In the genomic region with DNA sequence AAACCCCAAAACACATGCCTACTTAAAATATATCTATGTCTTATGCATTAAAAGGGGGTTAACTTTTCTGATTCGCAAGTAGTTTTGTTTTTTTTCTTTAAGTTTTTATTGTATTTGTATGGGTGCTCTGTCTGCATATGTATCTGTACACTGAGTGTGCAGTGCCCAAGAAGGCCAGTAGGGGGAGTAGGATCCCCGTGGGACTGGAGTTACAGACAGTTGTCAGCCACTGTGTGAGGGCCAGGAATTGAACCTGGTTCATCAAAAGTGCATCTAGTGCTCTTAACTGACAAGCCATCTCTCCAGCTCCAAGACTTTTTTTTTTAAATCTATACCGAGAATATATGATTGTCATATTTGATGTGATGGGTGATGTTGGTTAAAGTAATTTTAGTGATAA, we compare ENCODE assay signal across 8 mouse cellular contexts. TPM values are rescaled to one million over a fixed set of nuclear protein-coding genes. Genes with fewer than 3 reads are reported as not detected.
DNase-seq lines count a peak whose midpoint lies in the region; ATAC-seq and TF ChIP-seq lines count a peak whose summit lies in the region.

No protein-coding gene starts in this region.

- H3K27me3 ChIP-seq in hindbrain, embryonic 16.5 days (replicated peaks; ENCODE audit: control insufficient read depth, insufficient read depth, low read length): no peaks in the 10 kb centered on the region

- peak overlapping the region; percentile 93 for H3K4me3 ChIP-seq in gastrocnemius, adult 2 months
- no peak overlapping the region for H3K4me3 ChIP-seq in hindbrain, embryonic 16.5 days (ENCODE audit: low read length)
- peak overlapping the region; percentile 98; the same call in 1 of the 2 replicates for H3K4me3 ChIP-seq in macrophage (ENCODE audit: inconsistent target)

- no peak for TF ChIP-seq POLR2A in brain, embryonic 14.5 days (IDR thresholded peaks at IDR 0.05; ENCODE audit: borderline replicate concordance, extremely low read depth, insufficient read depth, insufficient read length, poor library complexity, severe bottlenecking)

- no peak overlapping the region for H3K9ac ChIP-seq in hindbrain, embryonic 16.5 days (ENCODE audit: low read depth, low read length)

- peaks cover 61% of the 10 kb centered on the region for H3K79me2 ChIP-seq in macrophage (ENCODE audit: inconsistent target)

- H3K4me1 ChIP-seq in hindbrain, embryonic 16.5 days (ENCODE audit: control insufficient read depth, insufficient read depth, low read depth, low read length): peaks cover 9% of the 10 kb centered on the region

- H3K9me3 ChIP-seq in hindbrain, embryonic 16.5 days (ENCODE audit: control insufficient read depth, low read length): no peaks in the 10 kb centered on the region

- intact Hi-C loops in gastrocnemius, adult 2 months (cut with DNase I): loop anchor here (5.0 kb wide), 1 partner anchor 62 kb away; no protein-coding TSS in a partner anchor
- intact Hi-C loops in gastrocnemius, postnatal 36 days (cut with DNase I): no loop called here

- 76% methylated on average over 3 of the region's 3 CpGs for WGBS in hindbrain, embryonic 16.5 days
- WGBS in macrophage (ENCODE audit: missing documents): 79% methylated on average over 3 of the region's 3 CpGs

- ATAC-seq in hindbrain, embryonic 16.5 days: no peak

- DNase-seq in gastrocnemius, adult 2 months: no peak
- no peak for DNase-seq in gastrocnemius, postnatal 36 days
- DNase-seq in A20 (ENCODE audit: low read depth, low spot score): peak; percentile 69
- DNase-seq in brain, embryonic 14.5 days (ENCODE audit: low read depth): no peak
- peak; percentile 68 for DNase-seq in thymus, postnatal 4 days
- DNase-seq in frontal cortex, adult 2 months (ENCODE audit: extremely low spot score in 1 of 2, low spot score in 1 of 2): no peak

- TF ChIP-seq CTCF in gastrocnemius, adult 2 months (IDR thresholded peaks at IDR 0.05): peak; percentile 46
- peak; percentile 43; the same call in 1 of the 2 replicates for TF ChIP-seq CTCF in brain, embryonic 14.5 days (IDR thresholded peaks at IDR 0.05; ENCODE audit: borderline replicate concordance, extremely low read depth, insufficient read depth, insufficient read length)

- H3K36me3 ChIP-seq in hindbrain, embryonic 16.5 days (ENCODE audit: control insufficient read depth, insufficient read depth, low read length): no peaks in the 10 kb centered on the region
- H3K36me3 ChIP-seq in macrophage (ENCODE audit: inconsistent target): 0 out of 2 replicates have a peak, but pooled peaks cover 4% of the 10 kb centered on the region

- H3K4me2 ChIP-seq in hindbrain, embryonic 16.5 days (ENCODE audit: low read length): peak overlapping the region; percentile 88

- H3K27ac ChIP-seq in gastrocnemius, adult 2 months: no peak overlapping the region
- H3K27ac ChIP-seq in hindbrain, embryonic 16.5 days (ENCODE audit: low read depth, low read length): no peak overlapping the region
- no peak overlapping the region for H3K27ac ChIP-seq in macrophage

RNA-seq across cellular contexts. Expression of gene Ap3m1, which starts 1.6 kb away (rescaled TPM):
- total RNA-seq in gastrocnemius, adult 2 months (2021): 10 to 100 TPM; 34.6 to 41.0 TPM
- 10 to 100 TPM; 34.7 to 35.6 TPM for total RNA-seq in gastrocnemius, postnatal 36 days (2021)
- polyA plus RNA-seq in brain, embryonic 14.5 days (2012; rRNA removed): 82.0 and 92.5 TPM in 2 replicates
- polyA plus RNA-seq in hindbrain, embryonic 16.5 days (2015; fragmentation: Nextera tagmentation; extraction: Ambion mirVana): 76.1 and 76.4 TPM in 2 replicates
- 10 to 100 TPM; 21.9 to 59.5 (median 44.3) TPM for total RNA-seq in macrophage (2018; cell fraction: chromatin; rRNA removed)
- total RNA-seq in macrophage (2018; cell fraction: cytosol; rRNA removed): 10 to 100 TPM; 53.2 to 80.7 (median 62.1) TPM
- total RNA-seq in macrophage (2018; cell fraction: nucleus; rRNA removed): 10 to 100 TPM; 32.1 to 76.3 (median 47.7) TPM
- 51.8 to 77.5 TPM (median 68.5 TPM) in 3 replicates for polyA plus RNA-seq in macrophage (2018)
- 54.2 and 57.1 TPM in 2 replicates for polyA plus RNA-seq in frontal cortex, adult 2 months (2012; rRNA removed)

RNA-seq across cellular contexts. Expression of gene Adk, which starts 1.6 kb away (rescaled TPM):
- total RNA-seq in gastrocnemius, adult 2 months (2021): 100 to 1,000 TPM in 1 of 2 experiments, 10 to 100 TPM in 1; 77.1 to 152 TPM
- 100 to 1,000 TPM in 1 of 2 experiments, 10 to 100 TPM in 1; 94.0 to 111 TPM for total RNA-seq in gastrocnemius, postnatal 36 days (2021)
- 18.6 and 25.3 TPM in 2 replicates for polyA plus RNA-seq in brain, embryonic 14.5 days (2012; rRNA removed)
- polyA plus RNA-seq in hindbrain, embryonic 16.5 days (2015; fragmentation: Nextera tagmentation; extraction: Ambion mirVana): 41.4 and 45.9 TPM in 2 replicates
- total RNA-seq in macrophage (2018; cell fraction: chromatin; rRNA removed): 100 to 1,000 TPM in 2 of 26 experiments, 10 to 100 TPM in 24; 19.1 to 109 (median 62.2) TPM
- total RNA-seq in macrophage (2018; cell fraction: cytosol; rRNA removed): 10 to 100 TPM; 22.0 to 31.7 (median 26.5) TPM
- 10 to 100 TPM; 20.2 to 73.5 (median 35.6) TPM for total RNA-seq in macrophage (2018; cell fraction: nucleus; rRNA removed)
- polyA plus RNA-seq in macrophage (2018): 23.1 to 54.9 TPM (median 40.6 TPM) in 3 replicates
- 80.6 and 84.0 TPM in 2 replicates for polyA plus RNA-seq in frontal cortex, adult 2 months (2012; rRNA removed)

Comparison
In these comparisons a context has a peak if more than half of its experiments do, and no peak if none do; other contexts are left out.
1. DNase-seq: peak in A20 (single experiment) and thymus, postnatal 4 days (single experiment); none in gastrocnemius, adult 2 months (single experiment), gastrocnemius, postnatal 36 days (0 of 2), brain, embryonic 14.5 days (single experiment) and frontal cortex, adult 2 months (0 of 2).